Mouse (Mus musculus) olfactory bulb, adult 2 months (tissue): ENCODE data around the gene Ipo9. TPM values are rescaled to one million over a fixed set of nuclear protein-coding genes. Genes with fewer than 3 reads are reported as not detected.

Experiments used
- H3K27ac ChIP-seq: fragments of 200-500 bp; 2 replicates; pipeline ENCODE4 v1.5.1; 2012; ENCODE audit warnings: low read depth, low read length; ENCODE audit not compliant: insufficient read depth
- H3K4me1 ChIP-seq: fragments of 200-500 bp; 2 replicates; pipeline ENCODE4 v1.6.1; 2012; ENCODE audit warnings: low read length; ENCODE audit not compliant: control insufficient read depth, insufficient read depth
- H3K4me3 ChIP-seq: fragments of 200-500 bp; 2 replicates; pipeline ENCODE4 v1.5.1; 2012; ENCODE audit warnings: mild to moderate bottlenecking, low read depth, low read length, moderate library complexity; ENCODE audit not compliant: insufficient read depth
- CTCF ChIP-seq: fragments of 200-500 bp; IDR thresholded peaks from 2 replicates; pipeline ENCODE4 v1.5.1; 2012; ENCODE audit warnings: low read depth, mild to moderate bottlenecking, low read length, moderate library complexity; ENCODE audit not compliant: insufficient read depth
- POLR2A ChIP-seq: fragments of 200-500 bp; IDR thresholded peaks from 2 replicates; pipeline ENCODE4 v1.6.1; 2012; ENCODE audit warnings: mild to moderate bottlenecking, low read depth, low read length, moderate library complexity; ENCODE audit not compliant: insufficient read depth
- WGBS: fragments of 180-500 bp; shearing (Covaris S2); methylation state at CpG from one replicate; pipeline ENCODE4 v1.1.7; 2018; 5-methylcytosine and 5-hydroxymethylcytosine counted together
- polyA plus RNA-seq: library from polyadenylated mRNA; stranded (reverse); fragments of >200 nt; gene quantifications from 2 replicates; pipeline ENCODE4 v1.2.4, GENCODE M21; 2012; ENCODE audit warnings: low replicate concordance; ENCODE audit not compliant: missing spikeins, insufficient read depth, insufficient read length

The Ipo9 gene
- polyA plus RNA-seq, 1 experiment, result not detected

GRCm38 (mm10) chr1:135462736-135463135, 32.4 kb upstream of the Ipo9 start:
- no peak for TF ChIP-seq CTCF
- TF ChIP-seq POLR2A, result no peak
- H3K4me1 ChIP-seq, result no peaks in the 10 kb centered on the region; the same call in 1 of the 2 replicates
- H3K27ac ChIP-seq, result no peak overlapping the region
- H3K4me3 ChIP-seq, result no peak overlapping the region
- WGBS, result 55% methylated on average over 8 of the region's 8 CpGs

- TF ChIP-seq POLR2A, result no peak
- TF ChIP-seq CTCF, result no peak
- no peak overlapping the region for H3K4me3 ChIP-seq
- H3K4me1 ChIP-seq, result no peaks in the 10 kb centered on the region; the same call in 1 of the 2 replicates
- 48% methylated on average over 4 of the region's 4 CpGs for WGBS
- no peak overlapping the region for H3K27ac ChIP-seq
Observed at GRCm38 (mm10) chr1:135462304-135462703, 32.0 kb upstream of the Ipo9 start.

GRCm38 (mm10) chr1:135461097-135461730, 30.9 kb upstream of the Ipo9 start:
- 80% methylated on average over 3 of the region's 3 CpGs for WGBS
- TF ChIP-seq CTCF (peak; percentile 44; the same call in 1 of the 2 replicates), POLR2A (no peak)

GRCm38 (mm10) chr1:135460521-135460920, 30.2 kb upstream of the Ipo9 start:
- Histone ChIP-seq H3K4me3 (no peak overlapping the region), H3K4me1 (no peaks in the 10 kb centered on the region; the same call in 1 of the 2 replicates), H3K27ac (no peak overlapping the region)
- TF ChIP-seq CTCF, result no peak
- no peak for TF ChIP-seq POLR2A
- 93% methylated on average over 16 of the region's 16 CpGs for WGBS

More at GRCm38 (mm10) chr1:135461097-135461730, 30.9 kb upstream of the Ipo9 start:
- H3K4me3 ChIP-seq, result no peak overlapping the region
- no peaks in the 10 kb centered on the region; the same call in 1 of the 2 replicates for H3K4me1 ChIP-seq
- no peak overlapping the region for H3K27ac ChIP-seq

DNA sequence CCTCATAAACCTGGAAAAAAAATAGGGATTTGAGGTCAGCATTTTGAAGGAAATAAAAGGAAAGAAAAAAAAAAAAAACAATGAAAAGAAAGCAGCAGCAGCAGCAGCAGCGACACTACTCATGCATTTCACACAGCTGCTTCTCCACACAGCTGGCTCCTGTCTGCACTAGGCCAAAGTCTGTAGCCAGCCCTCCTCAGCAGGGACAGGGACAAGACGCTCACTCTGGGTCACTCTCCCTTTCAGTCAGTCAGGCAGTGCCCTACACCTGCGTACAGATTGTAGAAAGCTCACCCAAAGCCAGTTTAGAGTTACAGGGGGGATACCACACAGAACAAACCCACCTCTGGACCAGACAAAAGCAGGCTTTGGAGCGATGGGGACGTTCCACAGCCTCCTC, 27.6 kb upstream of the Ipo9 start:
- 93% methylated on average over 5 of the region's 5 CpGs for WGBS
- Histone ChIP-seq H3K4me1 (no peaks in the 10 kb centered on the region; the same call in 1 of the 2 replicates), H3K27ac (no peak overlapping the region), H3K4me3 (no peak overlapping the region)
- no peak for TF ChIP-seq CTCF

DNA sequence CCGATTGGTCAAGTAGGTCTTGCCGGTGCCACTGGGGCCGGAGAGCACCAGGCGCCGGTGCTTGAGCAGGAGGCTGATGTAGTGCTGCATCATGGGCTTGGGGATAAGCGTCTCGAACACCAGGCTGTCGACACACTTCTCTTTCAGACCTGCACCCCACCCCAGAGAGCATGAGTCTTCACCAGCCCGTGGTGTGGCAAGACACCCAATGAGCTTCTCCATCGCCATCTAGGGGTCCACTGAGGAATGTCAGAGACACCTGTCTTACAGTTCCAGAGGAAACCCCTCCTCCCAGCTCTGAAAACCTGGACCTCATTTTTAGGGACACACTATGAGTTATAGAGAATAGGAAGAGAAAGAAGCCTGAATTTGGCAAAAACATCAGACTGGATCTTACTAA, 22.0 kb upstream of the Ipo9 start:
- TF ChIP-seq CTCF, result 0 out of 2 replicates have a peak, but pooled peaks have one; percentile 15
- no peak for TF ChIP-seq POLR2A
- no peak overlapping the region for H3K27ac ChIP-seq
- H3K4me1 ChIP-seq, result no peaks in the 10 kb centered on the region
- H3K4me3 ChIP-seq, result no peak overlapping the region
- WGBS, result 71% methylated on average over 10 of the region's 10 CpGs

DNA sequence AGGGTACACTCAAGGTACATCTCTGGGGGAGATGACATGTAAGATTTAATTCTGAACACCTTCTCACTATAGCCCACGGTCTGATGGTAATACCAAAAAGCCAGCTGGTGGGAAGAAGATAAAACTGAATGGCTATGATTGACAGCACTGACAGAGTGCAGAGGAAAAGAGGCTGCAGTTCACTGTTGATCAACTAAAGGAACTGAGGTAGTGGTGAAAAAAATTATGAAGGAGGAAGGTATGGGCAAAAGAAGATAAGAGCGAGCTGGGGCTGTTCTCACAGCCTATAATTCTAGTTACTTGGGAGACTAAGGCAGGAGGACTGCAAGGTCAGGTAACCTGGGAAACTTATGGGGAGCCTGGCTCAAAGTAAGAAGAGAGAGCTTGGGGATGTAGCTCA, 21.1 kb upstream of the Ipo9 start:
- Histone ChIP-seq H3K4me1 (no peaks in the 10 kb centered on the region), H3K27ac (no peak overlapping the region), H3K4me3 (no peak overlapping the region)
- WGBS, result 90% methylated on average over 2 of the region's 2 CpGs
- no peak for TF ChIP-seq CTCF
- no peak for TF ChIP-seq POLR2A

- 86% methylated on average over 8 of the region's 8 CpGs for WGBS
- H3K4me3 ChIP-seq, result no peak overlapping the region
- no peaks in the 10 kb centered on the region for H3K4me1 ChIP-seq
- TF ChIP-seq POLR2A (no peak), CTCF (no peak)
- no peak overlapping the region for H3K27ac ChIP-seq
Observed at GRCm38 (mm10) chr1:135449876-135450275, 19.6 kb upstream of the Ipo9 start.

- H3K4me1 ChIP-seq, result no peaks in the 10 kb centered on the region
- no peak for TF ChIP-seq POLR2A
- TF ChIP-seq CTCF, result no peak
- WGBS, result 99% methylated on average over 5 of the region's 5 CpGs
Observed at GRCm38 (mm10) chr1:135448940-135449339, 18.6 kb upstream of the Ipo9 start.

More at GRCm38 (mm10) chr1:135448940-135449339, 18.6 kb upstream of the Ipo9 start:
- Histone ChIP-seq H3K27ac (no peak overlapping the region), H3K4me3 (no peak overlapping the region)
